Mouse (Mus musculus) adrenal gland, adult 18-20 months (tissue): ENCODE results near the gene Timp4. TPM values are rescaled to one million over a fixed set of nuclear protein-coding genes. Genes with fewer than 3 reads are reported as not detected.
"Not testable (repeated sequence)": the region's sequence is repeated elsewhere in the genome, so short reads cannot be mapped to it uniquely, and the experiment has no call there.

ENCODE experiments used
- DNase-seq, 2 experiments: peaks; one replicate each; pipeline ENCODE4 v3.0.0; 2021 to 2022; ENCODE audit warnings: low spot score in 2 of 2
- total RNA-seq, 2 experiments: library from RNA; stranded (reverse); gene quantifications; 1 replicate in 1 of 2; 2 replicates in 1 of 2; pipeline ENCODE4 v1.2.3; 2021

Timp4 gene
- total RNA-seq, 2 experiments from 2014 or later, result 2.6 to 11.3 TPM

GRCm38 (mm10) chr6:115260507-115260906, 8.5 kb upstream of the Timp4 start:
- DNase-seq, result no peak

- DNase-seq, result no peak
Observed at GRCm38 (mm10) chr6:115255171-115255570, 3.2 kb upstream of the Timp4 start.

- peak in 1 of 2 experiments; percentile 24 for DNase-seq
Observed at GRCm38 (mm10) chr6:115251531-115251985, 447 bp downstream of the Timp4 start.

GRCm38 (mm10) chr6:115245500-115246058, 6.4 kb downstream of the Timp4 start:
- no peak for DNase-seq

- no peak for DNase-seq
Observed at GRCm38 (mm10) chr6:115244222-115244621, 7.8 kb downstream of the Timp4 start.

GRCm38 (mm10) chr6:115241939-115242338, 10.1 kb downstream of the Timp4 start:
- no peak for DNase-seq

GRCm38 (mm10) chr6:115241131-115241699, 10.8 kb downstream of the Timp4 start:
- no peak for DNase-seq

- not testable (repeated sequence) for DNase-seq
Observed at GRCm38 (mm10) chr6:115240431-115240830, 11.6 kb downstream of the Timp4 start.

- no peak for DNase-seq
Observed at GRCm38 (mm10) chr6:115239335-115239734, 12.7 kb downstream of the Timp4 start.

GRCm38 (mm10) chr6:115238031-115239027, 13.7 kb downstream of the Timp4 start:
- DNase-seq, result no peak

- DNase-seq, result no peak
Observed at GRCm38 (mm10) chr6:115232562-115232961, 19.4 kb downstream of the Timp4 start.

GRCm38 (mm10) chr6:115231836-115232235, 20.2 kb downstream of the Timp4 start:
- DNase-seq, result no peak

- DNase-seq, result no peak
Observed at GRCm38 (mm10) chr6:115230557-115230956, 21.4 kb downstream of the Timp4 start.

- peak; percentile 72 to 74 for DNase-seq
Observed at GRCm38 (mm10) chr6:115227529-115227928, 24.5 kb downstream of the Timp4 start.

- no peak for DNase-seq
Observed at GRCm38 (mm10) chr6:115227043-115227442, 25.0 kb downstream of the Timp4 start, which contains the start of gene Gm17482. Gm17482 (plus strand) TSS chr6:115227343.

GRCm38 (mm10) chr6:115225519-115225918, 26.5 kb downstream of the Timp4 start:
- peak in 1 of 2 experiments; percentile 14 for DNase-seq

- no peak for DNase-seq
Observed at GRCm38 (mm10) chr6:115221215-115221641, 30.8 kb downstream of the Timp4 start.

GRCm38 (mm10) chr6:115213129-115213528, 38.9 kb downstream of the Timp4 start:
- no peak for DNase-seq

- DNase-seq, result no peak
Observed at GRCm38 (mm10) chr6:115212132-115212903, 39.7 kb downstream of the Timp4 start.

- DNase-seq, result no peak
Observed at GRCm38 (mm10) chr6:115210820-115211219, 41.2 kb downstream of the Timp4 start.

- DNase-seq, result no peak
Observed at GRCm38 (mm10) chr6:115210187-115210586, 41.8 kb downstream of the Timp4 start.
